Mouse (Mus musculus) ES-Bruce4 (cell line): Measurements from ENCODE around the gene Asb7. TPM values are rescaled to one million over a fixed set of nuclear protein-coding genes. Genes with fewer than 3 reads are reported as not detected.

Source experiments
- H3K27ac ChIP-seq: 2 replicates; pipeline ENCODE4 v1.5.1; 2012; ENCODE audit warnings: low read length, inconsistent platforms; ENCODE audit not compliant: insufficient read depth
- H3K27me3 ChIP-seq: 2 replicates; pipeline ENCODE4 v1.6.1; 2012; ENCODE audit warnings: mild to moderate bottlenecking, low read length, inconsistent platforms; ENCODE audit not compliant: control insufficient read depth, poor library complexity, insufficient read depth, severe bottlenecking
- H3K36me3 ChIP-seq: 2 replicates; pipeline ENCODE4 v1.6.1; 2012; ENCODE audit warnings: inconsistent platforms, mild to moderate bottlenecking, low read length, moderate library complexity; ENCODE audit not compliant: control insufficient read depth, poor library complexity, insufficient read depth, severe bottlenecking
- H3K4me1 ChIP-seq: one replicate; pipeline ENCODE4 v1.8.1; 2011; ENCODE audit warnings: low read length; ENCODE audit not compliant: control insufficient read depth, insufficient read depth
- H3K4me3 ChIP-seq: 2 replicates; pipeline ENCODE4 v1.5.1; 2011; ENCODE audit warnings: low read depth, mild to moderate bottlenecking, low read length
- H3K9ac ChIP-seq: 2 replicates; pipeline ENCODE4 v1.6.1; 2012; ENCODE audit warnings: low read depth, mild to moderate bottlenecking, inconsistent platforms; ENCODE audit not compliant: poor library complexity, severe bottlenecking
- H3K9me3 ChIP-seq: replicated peaks from 2 replicates; pipeline ENCODE4 v1.6.1; 2012; ENCODE audit warnings: mild to moderate bottlenecking, low read length, inconsistent platforms; ENCODE audit not compliant: control insufficient read depth, poor library complexity, insufficient read depth, severe bottlenecking
- CTCF ChIP-seq: IDR thresholded peaks from one replicate; pipeline ENCODE4 v1.8.1; 2011; ENCODE audit warnings: low read depth, low read length
- EP300 ChIP-seq: IDR thresholded peaks from 2 replicates; pipeline ENCODE4 v1.6.1; 2011; ENCODE audit warnings: low read depth, low read length; ENCODE audit not compliant: insufficient read depth
- POLR2A ChIP-seq: IDR thresholded peaks from one replicate; pipeline ENCODE4 v1.8.1; 2011; ENCODE audit warnings: low read length; ENCODE audit not compliant: insufficient read depth
- polyA plus RNA-seq: library from polyadenylated mRNA; stranded (reverse); fragments of >200 nt; gene quantifications from 2 replicates; pipeline ENCODE4 v1.2.4, GENCODE M21; 2011; ENCODE audit warnings: low read depth; ENCODE audit not compliant: missing spikeins, insufficient read depth, insufficient read length

The Asb7 gene
- polyA plus RNA-seq, 1 experiment = 22.0 TPM

GRCm38 (mm10) chr7:66689620-66690360 is 394 bp upstream of the Asb7 start, which contains the start of gene Lins1:
Gene Lins1 (plus strand): TSS chr7:66689889.
- Histone ChIP-seq H3K27ac (no peak within 1 kb of the TSS), H3K27me3 (no peaks in the 10 kb centered on the region)

GRCm38 (mm10) chr7:66688721-66689120 is 675 bp downstream of the Asb7 start:
- Histone ChIP-seq H3K4me1 (no peaks in the 10 kb centered on the region), H3K27ac (no peak overlapping the region)

More at GRCm38 (mm10) chr7:66689620-66690360, 394 bp upstream of the Asb7 start, which contains the start of gene Lins1:
- TF ChIP-seq POLR2A (peak; percentile 58), EP300 (no peak), CTCF (no peak)
- H3K36me3 ChIP-seq = no peaks in the 10 kb centered on the region
- H3K4me3 ChIP-seq = peak within 1 kb of the TSS; percentile 96
- no peaks in the 10 kb centered on the region for H3K9me3 ChIP-seq
- H3K4me1 ChIP-seq = no peaks in the 10 kb centered on the region
- peak within 1 kb of the TSS; percentile 82 for H3K9ac ChIP-seq

GRCm38 (mm10) chr7:66682119-66682863 is 7.1 kb downstream of the Asb7 start:
- Histone ChIP-seq H3K27me3 (no peaks in the 10 kb centered on the region), H3K4me1 (no peaks in the 10 kb centered on the region), H3K4me3 (no peak overlapping the region), H3K9ac (no peak overlapping the region), H3K27ac (no peak overlapping the region), H3K36me3 (peaks cover 9% of the 10 kb centered on the region; the same call in 1 of the 2 replicates), H3K9me3 (no peaks in the 10 kb centered on the region)
- TF ChIP-seq CTCF = no peak
- no peak for TF ChIP-seq POLR2A
- no peak for TF ChIP-seq EP300

More at GRCm38 (mm10) chr7:66688721-66689120, 675 bp downstream of the Asb7 start:
- TF ChIP-seq POLR2A = no peak
- no peak for TF ChIP-seq CTCF
- no peak for TF ChIP-seq EP300
- peak overlapping the region; percentile 96 for H3K4me3 ChIP-seq
- peak overlapping the region; percentile 82 for H3K9ac ChIP-seq
- no peaks in the 10 kb centered on the region for H3K9me3 ChIP-seq
- H3K36me3 ChIP-seq = no peaks in the 10 kb centered on the region
- H3K27me3 ChIP-seq = no peaks in the 10 kb centered on the region

GRCm38 (mm10) chr7:66675800-66676199 is 13.6 kb downstream of the Asb7 start:
- Histone ChIP-seq H3K9me3 (no peaks in the 10 kb centered on the region), H3K9ac (no peak overlapping the region), H3K4me3 (no peak overlapping the region), H3K36me3 (peaks cover 9% of the 10 kb centered on the region; the same call in 1 of the 2 replicates), H3K4me1 (no peaks in the 10 kb centered on the region), H3K27ac (no peak overlapping the region), H3K27me3 (no peaks in the 10 kb centered on the region)
- TF ChIP-seq CTCF (no peak), EP300 (no peak), POLR2A (no peak)

- H3K36me3 ChIP-seq = no peaks in the 10 kb centered on the region
- TF ChIP-seq EP300 = no peak
Observed at GRCm38 (mm10) chr7:66667064-66667463, 22.3 kb downstream of the Asb7 start.

DNA sequence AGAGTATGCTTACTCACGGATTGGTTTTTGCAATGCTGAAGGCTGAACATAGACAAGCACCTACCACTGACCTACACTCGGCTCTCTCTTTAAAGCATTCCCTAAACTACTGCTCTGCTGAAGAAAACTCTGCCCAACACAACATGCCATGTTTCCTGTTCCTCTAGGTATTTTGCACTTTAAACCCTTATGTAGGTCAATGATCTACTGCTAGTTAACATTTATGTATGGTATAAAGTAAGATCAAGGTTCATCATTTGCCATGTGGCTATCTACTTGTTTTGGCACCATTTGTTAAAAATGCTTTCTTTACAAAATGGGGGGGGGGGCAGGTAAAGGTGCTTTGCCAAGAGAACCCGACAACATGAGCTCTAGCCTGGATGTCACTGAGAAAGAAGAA is 25.8 kb downstream of the Asb7 start:
- Histone ChIP-seq H3K9ac (no peak overlapping the region), H3K36me3 (no peaks in the 10 kb centered on the region), H3K4me1 (no peaks in the 10 kb centered on the region), H3K27ac (no peak overlapping the region), H3K27me3 (no peaks in the 10 kb centered on the region), H3K4me3 (no peak overlapping the region), H3K9me3 (peaks cover 3% of the 10 kb centered on the region; the same call in 1 of the 2 replicates)
- no peak for TF ChIP-seq EP300
- TF ChIP-seq POLR2A = no peak
- TF ChIP-seq CTCF = no peak

More at GRCm38 (mm10) chr7:66667064-66667463, 22.3 kb downstream of the Asb7 start:
- Histone ChIP-seq H3K4me1 (no peaks in the 10 kb centered on the region), H3K27ac (no peak overlapping the region), H3K9me3 (peaks cover 7% of the 10 kb centered on the region; the same call in 1 of the 2 replicates), H3K4me3 (no peak overlapping the region), H3K9ac (no peak overlapping the region), H3K27me3 (no peaks in the 10 kb centered on the region)
